Mouse (Mus musculus) heart, postnatal 0 days (tissue): Measurements from ENCODE around the gene Oxsr1.

ENCODE experiments used
- CTCF ChIP-seq: IDR thresholded peaks from 2 replicates; pipeline ENCODE4 v1.5.1; 2016; ENCODE audit warnings: antibody characterized with exemption, control low read depth, low read depth
- EP300 ChIP-seq: IDR thresholded peaks from 2 replicates; pipeline ENCODE4 v1.6.1; 2016; ENCODE audit warnings: antibody characterized with exemption, low read depth

DNA sequence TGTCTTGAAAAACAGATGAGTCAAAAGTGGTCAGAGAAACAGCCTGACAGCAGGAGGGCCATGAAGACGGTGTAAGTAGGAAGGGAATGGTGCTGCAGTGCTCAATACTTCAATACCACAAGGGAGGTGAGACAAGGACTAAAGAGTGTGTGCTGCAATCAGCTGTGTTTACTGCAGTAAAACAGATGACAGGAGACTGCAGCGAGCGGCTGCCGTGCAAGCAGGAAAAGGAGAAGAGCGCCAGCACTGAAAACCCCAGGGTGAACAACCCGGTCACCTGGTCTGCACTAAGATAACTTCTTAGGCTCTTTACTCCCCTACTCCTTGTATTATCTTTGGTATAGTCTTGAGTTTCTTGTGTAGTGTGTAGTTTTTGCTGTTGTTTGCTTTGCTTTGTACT lies 54.1 kb downstream of the Oxsr1 start:
- TF ChIP-seq EP300 = no peak
- no peak for TF ChIP-seq CTCF
